Mouse (Mus musculus) cerebellum, postnatal 4 days (tissue): Measurements from ENCODE around the gene Zfp513.
"Not testable (repeated sequence)": the region's sequence is repeated elsewhere in the genome, so short reads cannot be mapped to it uniquely, and the experiment has no call there.

Experiments
- DNase-seq, 2 experiments: peaks; one replicate each; pipeline ENCODE4 v3.0.0; 2022; ENCODE audit warnings: low spot score in 2 of 2, mixed read lengths in 1 of 2

Zfp513 gene

GRCm38 (mm10) chr5:31201742-31202590 lies at the start of gene Zfp513:
TSS of gene Zfp513 (minus strand) at chr5:31202303.
- DNase-seq = peak; percentile 84 to 93

GRCm38 (mm10) chr5:31251541-31252101 lies 49.5 kb upstream of the Zfp513 start, which contains the start of gene Krtcap3:
TSS of gene Krtcap3 (plus strand) at chr5:31251691.
- no peak for DNase-seq

- no peak for DNase-seq
Measured at GRCm38 (mm10) chr5:31250716-31251115, 48.6 kb upstream of the Zfp513 start.

GRCm38 (mm10) chr5:31242191-31242590 lies 40.1 kb upstream of the Zfp513 start:
- DNase-seq = no peak

GRCm38 (mm10) chr5:31241522-31242034 lies 39.5 kb upstream of the Zfp513 start:
- DNase-seq = no peak

GRCm38 (mm10) chr5:31240637-31241521 lies 38.8 kb upstream of the Zfp513 start, which contains the start of the genes Nrbp1 and Gm9970:
TSS of gene Nrbp1 (plus strand) at chr5:31240864.
TSS of gene Gm9970 (minus strand) at chr5:31241232.
- DNase-seq = peak; percentile 92 to 96

- no peak for DNase-seq
Measured at GRCm38 (mm10) chr5:31226641-31227040, 24.5 kb upstream of the Zfp513 start.

GRCm38 (mm10) chr5:31222696-31223095 lies 20.6 kb upstream of the Zfp513 start:
- DNase-seq = no peak

GRCm38 (mm10) chr5:31221304-31221945 lies 19.3 kb upstream of the Zfp513 start:
- DNase-seq = peak in 1 of 2 experiments; percentile 37

GRCm38 (mm10) chr5:31220448-31221303 lies 18.6 kb upstream of the Zfp513 start, which contains the start of gene Ppm1g:
TSS of gene Ppm1g (minus strand) at chr5:31220687.
- DNase-seq = peak; percentile 98 to 99

- peak in 1 of 2 experiments; percentile 66 for DNase-seq
Measured at GRCm38 (mm10) chr5:31219911-31220447, 17.9 kb upstream of the Zfp513 start.

- DNase-seq = no peak
Measured at GRCm38 (mm10) chr5:31219474-31219873, 17.4 kb upstream of the Zfp513 start.

GRCm38 (mm10) chr5:31219070-31219469 lies 17.0 kb upstream of the Zfp513 start:
- no peak for DNase-seq

- DNase-seq = no peak
Measured at GRCm38 (mm10) chr5:31218294-31218693, 16.2 kb upstream of the Zfp513 start.

- not testable (repeated sequence) for DNase-seq
Measured at GRCm38 (mm10) chr5:31216554-31216953, 14.5 kb upstream of the Zfp513 start.

GRCm38 (mm10) chr5:31204421-31204820 lies 2.3 kb upstream of the Zfp513 start:
- DNase-seq = no peak

- no peak for DNase-seq
Measured at GRCm38 (mm10) chr5:31203866-31204265, 1.8 kb upstream of the Zfp513 start.

- DNase-seq = no peak
Measured at GRCm38 (mm10) chr5:31202933-31203332, 830 bp upstream of the Zfp513 start.

- DNase-seq = no peak
Measured at GRCm38 (mm10) chr5:31201042-31201741, 911 bp downstream of the Zfp513 start.
